Mouse (Mus musculus) left cerebral cortex, adult 2 months (tissue): ENCODE measurements at regions not wholly inside any gene's neighbourhood (a gene's known extent, or its start where the extent isn't known, plus 50 kb on each side); places are given as distances from the start of the nearest gene placed in this dataset.
A peak's percentile ranks its signal among the peaks of the same experiment; 100 is the strongest.

ENCODE experiments used
- DNase-seq, 2 experiments: peaks; one replicate each; pipeline ENCODE4 v3.0.0; 2021 to 2022; ENCODE audit warnings: low spot score in 2 of 2, mixed read lengths in 1 of 2; ENCODE audit errors: extremely low spot score in 1 of 2
- H3K27ac ChIP-seq: fragments of 200-600 bp; 2 replicates; pipeline ENCODE4 v1.8.1; 2022
- H3K4me3 ChIP-seq: fragments of 200-600 bp; 2 replicates; pipeline ENCODE4 v1.8.1; 2022
- CTCF ChIP-seq: fragments of 200-600 bp; IDR thresholded peaks from 2 replicates; pipeline ENCODE4 v1.8.1; 2022; ENCODE audit warnings: antibody characterized with exemption, mild to moderate bottlenecking, moderate library complexity
- intact Hi-C: fragments of 180-260 bp; cut with DNase I; formaldehyde crosslinking; loops from one replicate; pipeline ENCODE4 v1.15.1; 2025

DNA sequence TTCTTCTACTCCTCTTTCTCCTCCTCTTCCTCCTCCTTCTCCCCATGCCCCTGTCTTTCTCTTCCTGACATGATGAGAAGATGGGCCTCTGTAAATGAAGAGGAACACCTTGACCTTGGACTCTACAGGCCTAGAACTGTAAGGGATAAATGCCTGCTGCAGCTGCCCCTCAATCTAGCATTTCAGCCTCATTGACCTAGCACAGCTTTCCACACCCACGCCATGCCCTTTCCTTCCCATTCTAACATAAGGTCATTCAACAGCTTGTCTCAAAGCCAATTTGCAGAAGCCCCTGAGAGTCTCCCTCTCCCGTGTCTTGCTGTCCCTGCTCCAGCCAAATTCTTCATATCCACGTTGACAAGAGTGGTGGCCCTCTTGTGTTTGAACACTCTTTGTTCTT lies 63.8 kb upstream of the Dscam start:
- Histone ChIP-seq H3K27ac (no peak overlapping the region), H3K4me3 (no peak overlapping the region)
- TF ChIP-seq CTCF, result no peak
- no peak for DNase-seq
- intact Hi-C loops, result no loop called here

- TF ChIP-seq CTCF, result no peak
- DNase-seq, result no peak
- no peak overlapping the region for H3K27ac ChIP-seq
- intact Hi-C loops, result no loop called here
- no peak overlapping the region for H3K4me3 ChIP-seq
Measured at GRCm38 (mm10) chr16:97239626-97240025, 69.1 kb upstream of the Dscam start.

GRCm38 (mm10) chr16:97240085-97240484 lies 69.5 kb upstream of the Dscam start:
- Histone ChIP-seq H3K4me3 (no peak overlapping the region), H3K27ac (no peak overlapping the region)
- no peak for DNase-seq
- intact Hi-C loops, result no loop called here
- no peak for TF ChIP-seq CTCF

DNA sequence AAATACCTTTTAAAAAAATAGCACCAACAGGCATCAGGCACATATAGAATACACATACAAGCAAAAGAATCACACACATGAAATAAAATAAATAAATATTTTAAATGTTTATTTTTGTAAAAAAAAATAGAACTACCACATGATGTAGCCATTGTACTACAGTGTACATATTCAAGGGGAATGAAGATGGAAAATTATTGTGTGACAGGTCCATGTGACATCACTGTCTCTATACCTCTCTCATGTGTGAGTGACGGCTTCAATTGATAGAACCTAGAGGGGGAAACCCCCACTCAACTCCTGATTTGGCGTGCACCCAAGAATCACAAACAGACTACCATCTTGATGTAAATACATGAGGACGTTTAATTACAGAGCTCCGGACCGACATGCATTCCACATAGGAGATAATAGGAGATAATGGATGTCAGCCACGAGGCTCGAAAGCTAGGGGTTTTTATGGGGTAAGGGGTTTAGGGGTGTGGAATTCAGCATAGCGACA lies 70.4 kb upstream of the Dscam start:
- Histone ChIP-seq H3K27ac (no peak overlapping the region), H3K4me3 (no peak overlapping the region)
- TF ChIP-seq CTCF, result no peak
- no peak for DNase-seq
- intact Hi-C loops, result no loop called here

GRCm38 (mm10) chr16:97241639-97242038 lies 71.1 kb upstream of the Dscam start:
- Histone ChIP-seq H3K4me3 (no peak overlapping the region), H3K27ac (no peak overlapping the region)
- TF ChIP-seq CTCF, result no peak
- no peak for DNase-seq
- intact Hi-C loops, result no loop called here

- intact Hi-C loops, result loop anchor here (5.0 kb wide), 1 partner anchor 73 kb away; no protein-coding TSS in a partner anchor
- TF ChIP-seq CTCF, result no peak
- H3K4me3 ChIP-seq, result no peak overlapping the region
Measured at GRCm38 (mm10) chr16:97250488-97250887, 79.9 kb upstream of the Dscam start.

DNA sequence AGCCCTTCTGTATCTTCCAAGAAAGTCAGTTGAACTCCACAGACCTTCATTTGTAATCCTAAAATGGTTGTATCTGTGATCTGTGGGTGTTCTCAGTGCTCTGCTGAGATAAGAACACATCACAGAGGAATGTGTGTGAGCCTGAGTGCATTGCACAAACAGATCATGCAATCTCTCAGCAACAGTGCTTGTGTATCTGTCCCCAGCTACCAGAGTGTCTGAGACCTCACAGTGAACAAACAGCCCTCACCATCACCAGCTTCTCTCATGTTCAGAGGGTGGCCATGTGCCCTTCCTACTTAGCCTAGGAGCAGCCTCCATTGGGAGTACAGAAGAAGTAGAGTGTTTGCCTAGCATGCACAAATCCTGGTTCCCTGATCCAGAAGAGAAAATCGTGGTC lies 82.0 kb upstream of the Dscam start:
- intact Hi-C loops, result loop anchor here (5.0 kb wide), 1 partner anchor 75 kb away; no protein-coding TSS in a partner anchor
- no peak for DNase-seq
- H3K27ac ChIP-seq, result no peak overlapping the region

More at GRCm38 (mm10) chr16:97250488-97250887, 79.9 kb upstream of the Dscam start:
- no peak for DNase-seq
- H3K27ac ChIP-seq, result no peak overlapping the region

GRCm38 (mm10) chr16:97252997-97253635 lies 82.6 kb upstream of the Dscam start:
- intact Hi-C loops, result loop anchor here (5.0 kb wide), 1 partner anchor 76 kb away; no protein-coding TSS in a partner anchor
- TF ChIP-seq CTCF, result peak; percentile 44
- Histone ChIP-seq H3K4me3 (no peak overlapping the region), H3K27ac (0 out of 2 replicates have a peak overlapping the region, but pooled peaks have one; percentile 13)
- DNase-seq, result peak; percentile 17 to 26

More for the DNA sequence above, 82.0 kb upstream of the Dscam start:
- H3K4me3 ChIP-seq, result no peak overlapping the region
- no peak for TF ChIP-seq CTCF

DNA sequence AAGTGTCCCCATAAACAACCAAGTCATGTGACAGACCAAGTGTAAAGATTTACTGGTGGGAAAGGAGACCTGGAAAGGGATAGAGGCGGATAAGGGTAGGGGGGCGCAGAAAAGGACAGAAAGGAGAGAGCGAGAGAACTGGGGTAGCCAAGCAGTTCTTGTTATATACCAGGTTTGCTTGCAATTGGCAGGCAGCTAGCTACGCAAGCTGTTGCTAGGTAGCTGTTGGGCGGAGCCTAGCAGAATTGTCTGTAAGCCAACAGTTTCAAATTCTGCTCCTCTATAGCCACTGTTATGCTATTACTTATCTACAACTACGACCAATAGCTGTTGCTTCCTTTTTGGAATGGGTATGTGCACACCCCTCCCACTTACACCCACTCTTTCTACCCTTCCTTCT lies 88.3 kb upstream of the Dscam start:
- no peak for DNase-seq
- H3K4me3 ChIP-seq, result no peak overlapping the region
- TF ChIP-seq CTCF, result no peak
- intact Hi-C loops, result no loop called here
- no peak overlapping the region for H3K27ac ChIP-seq

- intact Hi-C loops, result no loop called here
- Histone ChIP-seq H3K4me3 (no peak overlapping the region), H3K27ac (no peak overlapping the region)
- no peak for TF ChIP-seq CTCF
- DNase-seq, result no peak
Measured at GRCm38 (mm10) chr16:97263451-97263850, 92.9 kb upstream of the Dscam start.

DNA sequence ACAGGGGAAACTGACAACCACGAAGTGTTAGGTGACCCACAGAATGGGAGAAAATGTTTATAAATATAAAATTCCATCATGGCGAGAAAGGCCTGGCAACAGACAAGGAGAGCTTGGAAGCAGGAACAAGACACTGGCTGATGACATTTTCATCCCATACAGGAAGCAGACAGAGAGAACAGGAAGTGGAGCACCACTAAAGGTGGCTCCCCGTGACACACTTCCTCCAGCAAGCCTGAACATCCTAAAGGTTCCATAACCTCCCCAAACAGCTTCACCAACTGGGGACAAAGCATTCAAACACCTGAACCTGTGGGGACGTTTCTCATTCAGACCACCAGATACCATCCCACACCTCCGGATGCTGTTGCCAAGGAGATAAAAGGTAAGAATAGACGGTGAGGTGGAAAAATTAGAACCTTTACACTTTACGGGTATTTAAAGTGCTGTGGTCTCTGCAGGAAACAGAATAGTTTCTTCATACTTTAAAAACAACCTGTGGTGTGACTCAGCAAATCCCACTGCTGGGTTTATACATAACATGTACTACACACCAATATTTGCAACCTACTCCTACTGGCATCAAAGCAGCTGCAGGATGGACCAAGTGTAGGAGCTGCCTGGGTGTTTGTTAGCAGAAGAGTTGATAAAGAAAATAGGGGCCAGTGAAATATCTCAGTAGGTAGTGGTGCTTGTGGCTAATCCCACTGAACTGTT lies 86.0 kb upstream of the Bace2 start:
- no peak overlapping the region for H3K4me3 ChIP-seq
- TF ChIP-seq CTCF, result no peak
- DNase-seq, result no peak
- intact Hi-C loops, result no loop called here
- H3K27ac ChIP-seq, result no peak overlapping the region

DNA sequence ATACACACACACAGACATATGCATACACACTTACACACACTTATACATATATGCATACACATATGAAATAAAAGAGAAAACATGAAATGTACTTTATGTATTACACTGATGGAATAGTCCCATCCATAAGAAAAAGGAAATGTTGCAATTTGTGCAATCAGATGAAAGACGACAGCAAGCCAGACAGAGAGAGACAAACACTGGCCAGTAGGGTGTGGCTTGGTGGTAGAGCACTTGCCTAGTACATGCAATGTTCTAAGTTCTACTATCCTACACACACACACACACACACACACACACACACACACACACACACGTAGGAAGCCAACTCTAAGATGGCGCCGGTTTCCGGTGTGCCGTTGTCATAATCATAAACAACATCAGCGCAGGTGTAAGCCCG lies 85.3 kb upstream of the Bace2 start:
- no peak overlapping the region for H3K4me3 ChIP-seq
- no peak overlapping the region for H3K27ac ChIP-seq
- intact Hi-C loops, result no loop called here
- no peak for DNase-seq
- TF ChIP-seq CTCF, result no peak
